Mouse (Mus musculus): ENCODE results near the gene Ccnb1.
"Not testable (repeated sequence)": the region's sequence is repeated elsewhere in the genome, so short reads cannot be mapped to it uniquely, and the experiment has no call there.

Ccnb1 gene

GRCm38 (mm10) chr13:100774704-100775103, 11.7 kb downstream of the Ccnb1 start:
- no peak for DNase-seq (ENCODE audit: low read depth, low spot score)

DNA sequence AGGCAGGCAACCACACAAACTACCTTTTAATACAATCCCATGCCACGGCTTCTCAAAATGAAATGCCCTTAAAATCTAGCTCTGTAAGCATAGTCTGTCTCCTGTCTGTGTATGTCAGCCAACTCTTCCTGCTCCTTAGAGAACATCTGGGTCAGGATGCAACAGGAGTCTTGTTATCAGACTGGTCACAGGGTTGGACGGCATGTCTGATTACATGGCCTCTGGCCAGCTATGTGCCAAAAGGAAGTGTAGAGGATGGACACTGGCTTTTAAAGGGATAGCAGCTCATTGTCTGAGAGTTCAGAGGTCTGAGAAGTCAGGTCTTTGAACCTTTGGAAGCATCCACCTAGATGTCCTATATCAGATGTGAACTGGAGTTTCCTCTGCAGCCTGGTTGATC, 31.0 kb downstream of the Ccnb1 start:
- no peak for DNase-seq (ENCODE audit: low read depth, low spot score)

DNA sequence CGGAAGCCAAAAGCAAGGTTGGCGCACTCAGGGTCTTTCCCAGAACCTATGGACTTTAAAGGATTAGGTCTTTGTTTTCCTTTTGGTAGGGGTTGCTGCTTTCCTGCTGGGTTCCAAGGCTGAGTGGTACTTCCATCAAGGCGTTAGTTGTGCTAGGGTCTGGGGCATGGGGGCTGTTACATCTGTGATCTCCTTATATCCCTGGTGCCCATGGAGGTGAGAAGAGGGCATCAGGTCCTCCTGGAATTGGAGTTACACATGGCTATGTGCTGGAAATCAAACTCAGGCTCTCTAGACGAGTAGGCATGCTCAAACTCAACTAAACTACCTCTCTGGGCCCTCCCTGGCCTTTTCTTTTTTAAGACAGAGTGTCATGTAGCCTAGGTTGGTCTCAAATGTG, 32.2 kb downstream of the Ccnb1 start:
- DNase-seq (ENCODE audit: low read depth, low spot score), result no peak

DNA sequence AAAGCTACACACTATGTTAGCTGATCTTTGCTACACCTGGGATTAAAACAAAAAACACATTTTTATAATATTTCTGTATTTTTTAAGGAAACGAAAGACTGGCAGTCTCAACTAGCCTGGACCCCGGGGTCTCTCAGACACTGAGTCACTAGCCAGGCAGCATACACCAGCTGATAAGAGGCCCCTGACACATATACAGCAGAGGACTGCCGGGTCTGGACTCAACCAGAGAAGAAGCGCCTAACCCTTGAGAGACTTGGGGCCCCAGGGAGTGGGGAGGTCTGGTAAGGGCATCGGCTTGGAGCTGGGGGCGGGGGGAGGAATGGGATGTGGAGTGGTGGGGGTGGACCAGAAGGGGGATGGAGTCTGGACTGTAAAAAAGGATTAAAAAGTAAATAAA, 33.4 kb downstream of the Ccnb1 start:
- DNase-seq (ENCODE audit: low read depth, low spot score), result no peak

GRCm38 (mm10) chr13:100752529-100752928, 33.8 kb downstream of the Ccnb1 start:
- DNase-seq (ENCODE audit: low read depth, low spot score), result no peak

DNA sequence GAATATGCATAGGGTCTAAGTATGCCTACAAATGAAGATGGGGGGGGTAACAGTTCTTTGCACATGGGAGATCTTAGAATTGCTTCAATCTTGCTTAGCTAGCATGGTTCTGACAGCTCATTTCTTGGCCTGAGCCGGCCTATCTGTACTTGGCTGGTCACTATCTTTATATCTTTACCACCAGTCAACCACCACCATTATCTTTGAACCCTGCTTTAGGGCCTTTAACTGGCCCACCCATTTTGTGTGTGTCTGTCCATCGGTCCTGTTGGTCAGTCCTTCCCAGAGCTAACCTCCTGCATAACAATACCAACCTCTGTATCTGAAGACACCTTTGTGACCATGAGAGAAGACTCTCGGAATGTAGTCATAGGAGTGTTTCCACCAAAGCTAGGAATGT, 35.0 kb downstream of the Ccnb1 start:
- no peak for DNase-seq (ENCODE audit: low read depth, low spot score)

- DNase-seq (ENCODE audit: low read depth, low spot score), result no peak
Measured at GRCm38 (mm10) chr13:100750799-100751198, 35.6 kb downstream of the Ccnb1 start.

GRCm38 (mm10) chr13:100748638-100749037, 37.7 kb downstream of the Ccnb1 start:
- no peak for DNase-seq (ENCODE audit: low read depth, low spot score)

DNA sequence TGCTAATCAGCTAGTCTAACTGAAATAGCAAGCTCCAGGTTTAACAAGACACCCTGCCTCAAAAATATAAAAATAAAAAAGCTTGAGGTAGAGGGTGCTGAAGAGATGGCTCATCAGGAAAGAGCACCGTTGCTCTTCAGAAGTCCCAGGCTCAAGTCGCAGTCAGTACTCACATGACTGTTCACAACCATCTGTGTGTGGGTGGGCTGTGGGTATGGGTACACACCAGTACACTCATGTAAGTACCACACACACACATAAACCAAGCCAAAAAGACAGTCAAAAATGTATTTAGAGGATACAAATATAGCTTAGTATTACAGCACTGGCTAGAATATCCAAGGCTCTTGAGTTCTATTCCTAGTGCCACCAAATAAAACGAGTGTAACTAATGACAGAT, 40.3 kb downstream of the Ccnb1 start:
- no peak for DNase-seq (ENCODE audit: low read depth, low spot score)

GRCm38 (mm10) chr13:100744036-100744744, 42.2 kb downstream of the Ccnb1 start, which contains the start of gene Mrps36:
Gene Mrps36, minus strand, starts transcription at chr13:100744659.
- DNase-seq (ENCODE audit: low read depth, low spot score), result peak; percentile 81

GRCm38 (mm10) chr13:100743346-100744035, 42.9 kb downstream of the Ccnb1 start:
- DNase-seq (ENCODE audit: low read depth, low spot score), result no peak

- DNase-seq (ENCODE audit: low read depth, low spot score), result no peak
Measured at GRCm38 (mm10) chr13:100742831-100743230, 43.5 kb downstream of the Ccnb1 start.

DNA sequence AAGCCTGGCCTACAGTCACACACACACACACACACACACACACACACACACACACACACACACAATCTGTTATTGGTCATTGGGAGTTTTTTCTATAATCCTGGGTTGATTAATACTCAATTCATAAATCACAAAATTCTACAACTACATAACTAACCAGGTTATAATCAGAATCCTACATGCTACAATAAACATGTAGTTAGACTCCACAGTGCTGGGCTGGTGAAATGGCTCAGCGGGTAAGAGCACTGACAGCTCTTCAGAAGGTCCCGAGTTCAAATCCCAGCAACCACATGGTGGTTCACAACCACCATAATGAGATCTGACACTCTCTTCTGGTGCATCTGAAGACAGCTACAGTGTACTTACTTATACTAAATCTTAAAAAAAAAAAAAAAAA, 53.6 kb downstream of the Ccnb1 start:
- DNase-seq (ENCODE audit: low read depth, low spot score), result no peak

GRCm38 (mm10) chr13:100731462-100732046, 54.8 kb downstream of the Ccnb1 start:
- DNase-seq (ENCODE audit: low read depth, low spot score), result not testable (repeated sequence)

DNA sequence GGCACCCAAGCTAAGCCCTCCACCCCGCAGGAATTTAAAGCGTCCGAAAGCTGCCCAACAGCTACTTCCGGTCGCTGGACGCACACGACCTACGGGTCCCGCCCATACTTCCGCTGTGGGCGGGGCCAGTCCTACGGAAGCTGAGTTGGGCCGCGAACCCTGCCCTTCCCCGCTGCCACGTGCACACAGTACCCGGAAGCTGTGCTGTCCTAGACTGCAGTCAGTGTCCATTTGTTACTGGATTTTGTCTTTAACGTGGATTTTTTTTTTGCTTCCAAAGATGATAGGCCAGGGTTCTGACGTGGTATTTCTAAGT, 55.6 kb downstream of the Ccnb1 start, which contains the start of gene Cdk7:
Gene Cdk7, minus strand, starts transcription at position 79 of the 316 bp plus-strand sequence.
- peak; percentile 90 for DNase-seq (ENCODE audit: low read depth, low spot score)

DNA sequence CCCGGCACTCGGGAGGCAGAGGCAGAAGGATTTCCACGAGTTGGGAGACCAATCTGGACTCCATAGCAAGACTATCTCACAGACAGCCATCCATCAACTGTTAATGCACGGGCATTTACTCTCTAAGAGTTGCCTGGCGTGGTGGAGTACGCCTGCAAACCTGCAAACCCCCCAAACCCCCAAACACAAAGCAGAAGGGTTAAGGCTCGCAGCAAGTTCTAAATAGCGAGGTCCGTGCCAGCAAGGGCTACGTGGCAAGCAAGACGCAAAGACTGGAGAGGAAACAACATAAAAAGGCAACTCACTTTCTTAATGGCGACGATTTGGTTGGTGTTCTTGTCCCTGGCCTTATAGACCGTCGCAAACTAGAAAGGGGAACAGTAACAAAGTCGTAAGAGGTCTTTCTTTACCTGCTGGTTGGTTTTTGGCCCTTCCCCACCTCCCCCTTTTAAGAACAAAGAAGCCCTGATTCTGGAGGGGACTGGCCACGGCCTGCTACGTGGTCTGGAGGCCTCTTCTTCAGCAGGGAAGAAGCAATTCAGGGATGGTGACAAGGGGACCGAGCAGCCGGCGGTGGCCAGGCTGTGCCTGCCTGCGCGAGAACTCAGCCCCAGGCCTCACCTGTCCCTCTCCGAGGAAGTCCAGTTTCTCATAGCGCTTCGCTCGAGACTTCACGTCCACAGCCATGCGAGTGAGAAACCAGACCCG, 56.1 kb downstream of the Ccnb1 start:
- DNase-seq (ENCODE audit: low read depth, low spot score), result no peak
